Mouse (Mus musculus): ENCODE results near the gene Ly6g5c. TPM values are rescaled to one million over a fixed set of nuclear protein-coding genes. Genes with fewer than 3 reads are reported as not detected.
"Not testable (repeated sequence)": the region's sequence is repeated elsewhere in the genome, so short reads cannot be mapped to it uniquely, and the experiment has no call there.

Gene Ly6g5c
- total RNA-seq, 2 experiments from 2014 or later: not detected

GRCm38 (mm10) chr17:35105740-35106389, 2.2 kb upstream of the Ly6g5c start:
- peak; percentile 71 for DNase-seq

GRCm38 (mm10) chr17:35106522-35106921, 1.6 kb upstream of the Ly6g5c start:
- DNase-seq: no peak
- intact Hi-C loops (cut with DNase I): no loop called here

More at GRCm38 (mm10) chr17:35105740-35106389, 2.2 kb upstream of the Ly6g5c start:
- intact Hi-C loops (cut with DNase I): no loop called here

GRCm38 (mm10) chr17:35111774-35112173, 3.7 kb downstream of the Ly6g5c start:
- no peak for DNase-seq
- intact Hi-C loops (cut with DNase I): loop anchor here (5.0 kb wide), 1 partner anchor 99 kb away; no protein-coding TSS in a partner anchor

GRCm38 (mm10) chr17:35115046-35116019, 7.3 kb downstream of the Ly6g5c start, which contains the start of gene Ly6g5b:
Gene Ly6g5b, minus strand, starts transcription at chr17:35115428.
- intact Hi-C loops (cut with DNase I): no loop called here
- DNase-seq: no peak

- intact Hi-C loops (cut with DNase I): no loop called here
- DNase-seq: peak; percentile 47
These were observed 12.7 kb downstream of the Ly6g5c start for GRCm38 (mm10) chr17:35120745-35121142.

- peak; percentile 99 for DNase-seq
- intact Hi-C loops (cut with DNase I): no loop called here
These were observed 13.2 kb downstream of the Ly6g5c start, which contains the start of gene Gpank1 for GRCm38 (mm10) chr17:35121143-35121799. Gene Gpank1, plus strand, starts transcription at chr17:35121455.

GRCm38 (mm10) chr17:35121871-35122303, 13.8 kb downstream of the Ly6g5c start, which contains the start of gene Csnk2b:
Gene Csnk2b, minus strand, starts transcription at chr17:35122053.
- DNase-seq: peak; percentile 68
- intact Hi-C loops (cut with DNase I): no loop called here

- DNase-seq; intact Hi-C loops (cut with DNase I): not testable (repeated sequence)
These were observed 15.2 kb downstream of the Ly6g5c start for GRCm38 (mm10) chr17:35123287-35123686.

- DNase-seq; intact Hi-C loops (cut with DNase I): not testable (repeated sequence)
These were observed 16.3 kb downstream of the Ly6g5c start for GRCm38 (mm10) chr17:35124261-35124896.

- intact Hi-C loops (cut with DNase I): no loop called here
- no peak for DNase-seq
These were observed 17.0 kb downstream of the Ly6g5c start for GRCm38 (mm10) chr17:35125081-35125480.

- DNase-seq: no peak
- intact Hi-C loops (cut with DNase I): no loop called here
These were observed 17.5 kb downstream of the Ly6g5c start for GRCm38 (mm10) chr17:35125578-35125977.

GRCm38 (mm10) chr17:35126206-35126611, 18.1 kb downstream of the Ly6g5c start, which contains the start of gene D17H6S53E:
Gene D17H6S53E, plus strand, starts transcription at chr17:35126373.
- DNase-seq: peak; percentile 65
- intact Hi-C loops (cut with DNase I): no loop called here

GRCm38 (mm10) chr17:35127017-35127416, 18.9 kb downstream of the Ly6g5c start:
- DNase-seq: no peak
- intact Hi-C loops (cut with DNase I): no loop called here

GRCm38 (mm10) chr17:35128996-35129395, 20.9 kb downstream of the Ly6g5c start:
- DNase-seq: no peak
- intact Hi-C loops (cut with DNase I): no loop called here

- intact Hi-C loops (cut with DNase I): no loop called here
- no peak for DNase-seq
These were observed 23.0 kb downstream of the Ly6g5c start for GRCm38 (mm10) chr17:35131038-35131437.

- intact Hi-C loops (cut with DNase I): no loop called here
- no peak for DNase-seq
These were observed 23.6 kb downstream of the Ly6g5c start, which contains the start of gene Apom for GRCm38 (mm10) chr17:35131500-35132173. Gene Apom, minus strand, starts transcription at chr17:35132050.

GRCm38 (mm10) chr17:35132174-35132560, 24.1 kb downstream of the Ly6g5c start:
- no peak for DNase-seq
- intact Hi-C loops (cut with DNase I): no loop called here

- DNase-seq: no peak
- intact Hi-C loops (cut with DNase I): no loop called here
These were observed 25.4 kb downstream of the Ly6g5c start for GRCm38 (mm10) chr17:35133517-35133916.

- peak; percentile 97 for DNase-seq
- intact Hi-C loops (cut with DNase I): no loop called here
These were observed 26.9 kb downstream of the Ly6g5c start, which contains the start of gene Bag6 for GRCm38 (mm10) chr17:35134801-35135590. Gene Bag6, plus strand, starts transcription at chr17:35135178.

All from left cerebral cortex, postnatal 4 days (tissue).